Mouse (Mus musculus) kidney, adult 18-20 months (tissue): Measurements from ENCODE around the gene Ash1l.
A peak's percentile ranks its signal among the peaks of the same experiment; 100 is the strongest.

Source experiments
- DNase-seq: peaks from one replicate; pipeline ENCODE4 v3.0.0; 2021

Gene Ash1l

DNA sequence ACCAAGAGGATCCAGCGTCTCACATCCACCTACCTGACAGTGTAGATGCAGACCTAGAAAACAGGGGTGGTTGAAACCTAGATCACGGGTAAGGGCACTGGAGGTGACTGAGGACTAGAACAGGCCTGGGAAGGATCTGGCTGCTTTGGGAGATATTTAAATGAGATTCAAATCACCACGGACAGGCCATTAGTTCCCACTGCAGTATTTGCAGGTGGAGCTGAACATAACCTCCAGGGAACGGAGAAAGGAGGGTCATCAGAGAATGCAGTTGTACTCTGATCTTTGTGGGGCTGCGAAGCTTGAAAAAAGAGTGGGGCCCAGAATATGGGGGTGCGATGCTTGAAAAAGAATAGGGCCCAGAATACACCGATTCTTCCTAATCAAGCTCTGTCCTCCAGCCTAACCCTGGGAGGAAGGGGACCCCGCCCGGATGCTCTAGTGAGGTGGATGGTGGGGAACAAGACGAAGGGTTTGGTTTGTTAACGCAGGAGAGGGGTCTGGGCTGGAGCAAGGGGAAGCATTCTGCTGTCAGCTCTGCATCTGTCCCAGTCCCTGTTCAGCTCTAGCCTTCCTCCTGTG lies 142.2 kb downstream of the Ash1l start:
- DNase-seq, result no peak

DNA sequence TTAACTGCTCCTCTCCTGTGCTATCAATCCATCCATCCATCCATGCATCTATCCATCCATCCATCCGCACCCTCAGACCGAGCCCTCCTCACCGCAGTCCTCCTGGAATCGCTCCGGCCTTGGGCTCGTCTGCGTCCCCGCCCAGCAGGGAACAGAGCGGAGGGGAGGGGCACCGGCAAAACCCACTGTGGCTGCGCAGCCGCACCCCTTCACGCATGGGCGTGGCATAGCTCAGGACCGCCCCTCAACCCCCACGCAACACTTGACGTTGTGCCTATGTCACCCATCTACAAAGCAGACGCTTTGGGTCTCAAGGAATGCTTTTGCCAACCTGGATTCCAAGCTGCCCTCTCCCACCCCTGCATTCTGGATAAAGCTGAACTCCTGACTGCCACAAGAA lies 142.8 kb downstream of the Ash1l start, which contains the start of gene Rusc1:
TSS of gene Rusc1 (minus strand) at position 137 of the 400 bp plus-strand sequence.
- DNase-seq, result peak; percentile 83

DNA sequence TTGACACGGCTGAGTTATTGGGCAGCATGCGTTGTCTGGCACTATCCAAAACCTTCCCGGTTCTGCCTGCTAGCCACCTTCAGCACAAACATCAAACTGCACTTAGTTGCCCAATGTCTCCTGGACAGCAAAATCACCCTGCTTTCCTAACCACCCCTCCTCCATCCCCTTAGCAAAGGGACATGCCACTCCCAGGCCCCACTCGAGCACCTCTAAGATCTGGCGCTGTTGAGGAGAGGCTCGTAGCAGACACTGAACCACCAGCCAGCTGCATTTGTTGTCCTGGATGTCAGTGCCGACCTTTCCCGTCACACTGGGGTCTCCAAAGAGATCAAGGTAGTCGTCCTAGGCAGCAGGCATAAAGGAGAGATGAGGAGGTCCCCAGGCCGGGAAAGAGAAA lies 143.6 kb downstream of the Ash1l start:
- no peak for DNase-seq

DNA sequence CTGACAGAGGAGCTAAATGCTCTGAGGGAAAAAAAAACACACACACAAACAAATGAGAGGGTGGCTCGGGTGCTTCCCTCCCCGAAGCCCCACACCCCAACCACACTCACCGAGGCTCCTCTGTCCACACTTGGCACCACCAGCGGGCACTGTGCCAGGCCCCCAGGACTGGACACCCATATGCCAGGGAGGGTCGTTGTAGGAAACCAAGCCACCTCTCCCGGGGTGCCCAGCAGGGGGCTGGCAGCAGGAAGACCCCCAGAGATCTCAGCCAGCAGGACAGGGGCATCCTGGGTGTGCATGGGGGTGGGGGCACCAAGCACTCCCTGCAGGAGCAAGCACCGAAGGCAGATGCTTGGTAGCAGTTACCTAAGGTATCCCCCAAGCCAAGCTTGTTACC lies 150.4 kb downstream of the Ash1l start, which contains the start of gene Gm43738:
TSS of gene Gm43738 (minus strand) at position 289 of the 400 bp plus-strand sequence.
- DNase-seq, result no peak

DNA sequence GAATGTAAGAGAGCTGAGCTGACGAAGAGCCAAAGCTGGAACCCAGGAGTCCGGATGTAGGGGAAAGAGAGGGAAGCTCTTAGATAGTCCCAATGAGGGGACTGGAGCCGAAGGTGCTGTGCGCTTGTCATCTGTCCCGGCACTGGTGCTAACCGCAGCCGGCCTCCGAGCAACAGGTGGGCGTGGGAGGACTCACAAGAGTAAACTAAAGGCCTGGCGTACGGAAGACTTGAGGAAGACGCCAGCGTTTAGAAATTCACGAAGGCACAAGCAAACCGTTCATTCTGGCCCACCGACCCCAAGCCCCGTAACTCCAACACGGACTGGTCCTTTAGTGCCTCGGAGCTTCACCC lies 151.0 kb downstream of the Ash1l start:
- no peak for DNase-seq

DNA sequence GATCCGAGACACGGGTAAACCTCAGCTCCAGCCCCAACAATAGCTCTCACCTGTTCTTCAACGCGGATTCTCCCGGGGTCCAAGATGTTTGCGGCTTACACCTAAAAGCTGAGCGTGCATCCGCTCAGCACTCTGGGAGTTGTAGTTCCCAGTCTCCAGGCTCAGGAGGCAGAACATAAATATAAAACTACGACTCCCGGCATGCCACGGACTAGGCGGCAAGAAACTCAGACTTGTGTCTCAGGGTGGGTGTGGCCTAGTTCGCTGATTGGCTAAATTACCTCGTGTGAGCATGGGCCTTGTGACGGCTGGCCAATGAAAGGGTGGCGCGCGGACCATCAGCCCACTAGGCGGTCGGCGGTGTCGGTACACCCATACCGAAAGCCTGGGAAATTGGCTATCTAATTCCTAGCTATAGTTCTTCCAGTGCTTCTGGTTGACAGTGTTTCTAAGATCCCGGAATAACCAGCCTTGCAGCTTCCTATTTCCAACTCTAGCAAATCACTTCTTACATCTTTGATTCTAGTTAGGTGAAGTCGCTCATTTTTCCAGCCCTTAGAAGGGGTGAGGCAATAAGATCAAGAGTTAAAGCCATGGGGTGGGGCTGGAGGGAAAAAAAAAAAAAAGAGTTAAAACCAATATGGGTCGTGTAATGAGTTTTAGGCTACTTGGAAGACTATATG lies 151.5 kb downstream of the Ash1l start, which contains the start of gene Fdps:
TSS of gene Fdps (minus strand) at position 148 of the 683 bp plus-strand sequence.
- peak; percentile 93 for DNase-seq

DNA sequence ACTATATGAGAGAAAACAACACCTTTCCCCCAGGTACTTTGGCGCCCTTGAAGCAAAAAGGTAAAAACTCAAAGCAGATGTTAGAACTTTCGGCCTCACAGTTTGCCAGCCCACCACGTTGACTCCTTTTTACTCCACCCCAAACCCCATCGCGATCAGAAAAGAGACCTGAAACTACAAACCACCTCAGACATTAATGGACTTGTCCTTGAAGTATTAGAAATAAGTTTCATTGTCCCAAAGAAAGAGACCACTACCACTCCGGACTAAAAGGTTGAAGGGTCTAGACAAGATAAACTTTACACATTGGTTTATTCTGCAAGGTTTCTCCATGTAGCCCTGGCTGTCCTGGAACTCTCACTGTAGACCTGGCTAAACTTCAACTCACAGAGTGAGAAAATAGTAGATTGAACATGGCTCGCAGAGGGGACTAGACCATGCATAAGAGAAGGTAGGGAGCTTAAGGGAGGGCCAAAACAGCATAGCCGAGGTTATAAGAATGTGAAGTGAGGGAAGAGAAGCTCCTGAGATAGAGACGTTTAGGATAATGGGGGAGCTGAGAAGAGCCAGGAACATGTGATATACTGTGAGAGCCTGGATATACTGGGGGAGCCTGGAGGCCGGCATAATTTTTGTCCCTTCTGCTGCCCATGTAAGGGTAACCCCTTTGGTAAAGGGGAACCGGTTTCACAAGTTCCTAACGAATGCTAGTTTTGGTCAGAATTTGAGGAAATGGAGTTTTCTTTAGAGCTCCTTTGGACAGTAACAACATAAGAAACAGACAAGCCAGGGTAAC lies 152.3 kb downstream of the Ash1l start:
- no peak for DNase-seq

DNA sequence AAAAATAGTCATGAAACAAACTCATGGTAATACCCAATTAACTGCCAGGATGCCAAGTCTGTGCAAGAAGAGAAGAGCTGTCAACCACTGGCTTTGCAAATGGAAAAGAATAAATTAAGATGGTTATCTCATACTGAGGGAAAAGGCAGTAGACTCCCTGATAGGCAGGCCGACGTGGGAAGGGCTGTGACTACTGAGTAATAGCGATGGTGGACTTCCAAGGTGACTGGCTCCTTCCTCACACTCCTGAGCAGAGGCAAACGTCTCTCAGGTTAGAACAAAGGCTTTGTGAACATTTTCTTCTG lies 152.8 kb downstream of the Ash1l start:
- no peak for DNase-seq

DNA sequence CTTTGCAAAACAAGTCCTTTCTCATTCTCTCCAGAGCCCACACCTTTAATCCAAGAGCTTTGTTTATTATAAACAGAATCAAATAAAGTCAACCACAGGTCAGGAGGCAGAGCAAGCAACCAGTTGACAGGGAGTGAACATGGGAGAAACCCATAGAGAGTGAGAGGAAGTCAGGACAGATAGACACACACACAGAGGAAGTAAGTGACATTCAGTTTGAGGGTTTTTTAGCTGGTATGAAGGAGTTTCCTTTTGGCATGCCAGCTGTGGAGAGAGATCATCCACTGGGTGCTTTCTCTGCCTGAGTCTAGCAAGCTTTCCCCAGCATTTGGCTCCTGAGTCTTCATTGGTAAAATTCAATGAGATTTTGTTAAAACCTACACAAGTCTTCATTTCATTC lies 156.5 kb downstream of the Ash1l start:
- DNase-seq, result no peak

DNA sequence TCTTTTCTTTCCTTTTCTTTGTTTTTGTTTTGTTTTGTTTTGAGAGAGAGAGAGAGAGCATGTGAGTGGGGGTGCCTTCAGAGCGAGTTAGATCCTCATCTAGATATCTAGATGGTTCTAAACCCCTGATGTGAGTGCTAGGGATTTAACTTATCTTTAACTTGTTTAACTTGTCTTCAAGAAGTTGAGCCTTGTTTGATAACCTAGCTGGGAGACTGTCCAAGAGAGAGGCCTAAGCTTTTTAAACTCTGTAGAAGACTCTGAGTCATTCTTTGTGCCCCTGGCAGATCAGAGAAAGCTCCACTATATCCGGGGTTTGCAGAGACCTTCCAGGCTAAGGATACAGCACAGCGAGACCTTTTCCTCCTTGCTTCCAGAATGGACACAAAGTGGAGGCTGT lies 157.1 kb downstream of the Ash1l start:
- no peak for DNase-seq

DNA sequence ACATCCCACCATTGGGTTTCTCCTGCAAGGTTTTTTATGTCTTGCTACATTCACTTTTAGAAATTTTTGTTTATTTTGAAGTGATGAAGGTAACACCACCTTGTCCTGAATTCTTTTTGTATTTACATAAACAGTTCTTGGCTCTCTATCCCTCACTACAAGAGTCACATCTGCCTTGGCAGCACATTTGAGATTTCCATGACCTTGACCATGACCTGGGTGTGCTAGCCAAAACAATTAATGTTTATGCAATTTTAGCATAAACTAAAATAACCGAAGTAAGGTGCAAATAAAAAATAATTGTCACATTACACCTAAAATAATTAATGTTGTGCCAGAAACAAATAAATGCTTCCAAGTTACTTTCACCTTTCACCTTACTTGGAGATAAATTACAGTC lies 157.7 kb downstream of the Ash1l start:
- DNase-seq, result no peak

DNA sequence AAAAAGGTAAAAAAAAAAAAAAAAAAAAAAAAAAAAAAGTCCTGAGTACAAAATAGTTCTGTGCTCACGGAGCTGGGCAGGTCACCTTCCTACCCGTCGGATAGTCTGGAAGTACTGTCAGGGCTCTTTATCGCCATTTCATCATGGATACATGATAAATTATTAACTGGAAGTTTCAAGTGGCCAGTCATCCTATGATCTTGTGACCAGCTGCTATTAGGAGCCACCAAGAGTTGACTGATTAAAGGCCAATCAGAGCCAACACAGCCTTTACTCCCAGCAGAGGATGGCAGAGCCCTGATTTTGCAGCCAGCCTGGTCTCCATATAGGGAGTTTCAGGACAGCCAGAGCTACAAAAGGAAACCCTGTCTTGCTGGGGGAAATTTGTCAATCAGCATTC lies 162.6 kb downstream of the Ash1l start:
- no peak for DNase-seq

DNA sequence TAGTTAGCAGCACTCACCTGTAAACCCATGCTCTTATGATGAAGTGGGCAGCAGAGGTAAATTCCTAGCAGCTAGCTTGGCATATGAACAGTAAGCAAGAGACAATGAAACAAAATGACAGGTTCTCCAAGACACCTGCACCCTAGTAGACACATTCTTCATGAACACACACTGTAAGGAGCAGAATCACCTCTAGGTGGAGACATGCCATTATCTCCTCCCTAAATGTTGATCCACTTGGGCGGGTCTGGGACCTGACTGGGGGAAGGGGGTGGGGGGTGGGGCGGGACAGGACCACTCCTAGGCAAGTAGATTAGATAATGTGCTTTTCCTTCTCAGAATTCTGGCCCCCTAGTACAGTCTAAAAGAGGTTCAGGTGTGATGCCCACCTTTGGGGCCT lies 165.1 kb downstream of the Ash1l start:
- no peak for DNase-seq

DNA sequence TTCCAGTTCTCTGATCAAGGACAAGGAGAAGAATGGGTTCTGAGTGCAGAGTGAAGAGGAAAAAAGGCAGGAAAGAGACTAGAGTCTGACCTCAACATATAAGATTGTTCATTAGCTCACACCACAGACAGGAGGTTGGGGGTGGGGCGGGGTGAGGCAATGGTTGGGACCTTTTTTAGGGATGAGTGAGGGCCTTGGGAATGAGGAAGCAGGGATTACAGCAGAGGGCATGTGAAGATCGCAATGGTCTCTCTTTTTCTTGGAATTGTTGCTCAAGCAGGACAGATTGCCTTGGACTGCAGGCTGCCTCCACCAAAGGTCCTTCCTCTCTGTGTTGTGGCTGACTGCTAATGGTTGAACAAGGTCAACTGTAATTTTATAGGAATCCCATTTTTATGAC lies 172.9 kb downstream of the Ash1l start:
- no peak for DNase-seq

DNA sequence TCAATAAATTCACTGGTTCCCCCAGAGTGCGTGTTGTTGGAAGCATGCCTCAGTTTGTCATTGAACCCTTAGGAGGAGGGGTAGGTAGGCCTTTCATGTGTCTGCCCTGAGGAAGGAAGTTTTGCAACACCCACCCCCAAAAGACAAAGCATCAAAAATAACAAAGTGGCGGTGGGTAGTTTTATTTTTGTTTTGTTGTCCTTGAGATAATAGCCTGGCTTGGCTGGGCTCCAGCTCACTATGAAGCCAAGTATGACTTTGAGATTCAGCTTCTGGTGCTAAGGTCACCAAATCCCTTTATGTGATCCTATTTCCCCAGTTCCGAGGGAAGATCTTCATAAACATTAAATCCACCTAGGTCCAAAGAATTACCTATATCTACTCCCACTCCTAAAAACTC lies 173.8 kb downstream of the Ash1l start:
- no peak for DNase-seq

DNA sequence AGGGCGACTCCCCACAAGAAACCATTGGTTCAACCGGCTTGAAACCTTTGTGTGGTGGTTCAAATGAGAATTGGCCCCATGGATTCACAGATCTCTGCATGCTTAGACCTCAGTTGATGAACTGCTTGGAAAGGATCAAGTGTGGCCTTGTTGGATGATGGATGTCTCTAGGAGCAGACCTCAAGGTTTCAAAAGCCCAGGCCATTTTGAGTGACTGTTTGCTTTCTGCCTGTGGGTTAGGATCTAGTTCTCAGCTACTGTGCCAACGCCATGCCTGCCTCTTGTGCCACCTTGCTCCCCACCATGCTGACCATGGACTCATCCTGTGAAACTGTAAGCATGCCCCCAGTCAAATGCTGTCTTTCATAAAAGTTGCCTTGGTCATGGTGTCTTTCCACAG lies 175.6 kb downstream of the Ash1l start:
- DNase-seq, result no peak
